Mouse (Mus musculus) liver, embryonic 11.5 days (tissue): ENCODE measurements around the gene Zfp719. TPM values are rescaled to one million over a fixed set of nuclear protein-coding genes. Genes with fewer than 3 reads are reported as not detected.

Source experiments
- ATAC-seq: fragments of 200-750 bp; cut with Nextera tagmentation; replicated peaks from 2 replicates; pipeline ENCODE4 v1.8.0; 2017; ENCODE audit warnings: moderate number of reproducible peaks, mild to moderate bottlenecking, moderate TSS enrichment, moderate library complexity; ENCODE audit not compliant: low FRiP score
- DNase-seq: peaks from one replicate; pipeline ENCODE4 v3.0.0-alpha.2; 2017; ENCODE audit warnings: low spot score
- H3K27ac ChIP-seq: fragments of 300-500 bp; sonication (generic); 2 replicates; pipeline ENCODE4 v1.5.1; 2014; ENCODE audit warnings: mild to moderate bottlenecking, low read depth, low read length, control low read depth
- H3K27me3 ChIP-seq: fragments of 300-500 bp; sonication (generic); replicated peaks from 2 replicates; pipeline ENCODE4 v1.6.1; 2014; ENCODE audit warnings: low read length, mixed read lengths; ENCODE audit not compliant: control insufficient read depth, insufficient read depth
- H3K36me3 ChIP-seq: fragments of 300-500 bp; sonication (generic); 2 replicates; pipeline ENCODE4 v1.6.1; 2014; ENCODE audit warnings: mild to moderate bottlenecking, low read length, moderate library complexity, mixed read lengths; ENCODE audit not compliant: control insufficient read depth, insufficient read depth
- H3K4me1 ChIP-seq: fragments of 300-500 bp; sonication (generic); replicated peaks from 2 replicates; pipeline ENCODE4 v1.6.1; 2014; ENCODE audit warnings: low read length, mixed read lengths; ENCODE audit not compliant: control insufficient read depth, insufficient read depth
- H3K4me2 ChIP-seq: fragments of 300-500 bp; sonication (generic); 2 replicates; pipeline ENCODE4 v1.6.1; 2014; ENCODE audit warnings: mild to moderate bottlenecking, control low read depth, moderate library complexity
- H3K4me3 ChIP-seq: fragments of 300-500 bp; sonication (generic); 2 replicates; pipeline ENCODE4 v1.5.1; 2014; ENCODE audit warnings: low read depth, low read length, control low read depth
- H3K9ac ChIP-seq: fragments of 300-500 bp; sonication (generic); 2 replicates; pipeline ENCODE4 v1.6.1; 2014; ENCODE audit warnings: low read depth, low read length, control low read depth
- H3K9me3 ChIP-seq: fragments of 300-500 bp; sonication (generic); 2 replicates; pipeline ENCODE4 v1.6.1; 2016; ENCODE audit warnings: low read length, inconsistent platforms, mixed read lengths; ENCODE audit not compliant: control insufficient read depth
- WGBS: fragments of 180-500 bp; shearing (Covaris S2); extraction: QIAGEN DNeasy Blood & Tissue Kit; methylation state at CpG from one replicate; pipeline ENCODE4 v1.1.7; 2014; 5-methylcytosine and 5-hydroxymethylcytosine counted together
- polyA plus RNA-seq: library from polyadenylated mRNA; unstranded; fragments of >200 nt; fragmentation: Nextera tagmentation; extraction: Ambion mirVana; gene quantifications from 2 replicates; pipeline ENCODE4 v1.2.1, GENCODE M21; 2014

The Zfp719 gene
- polyA plus RNA-seq: 7.0 and 9.1 TPM in 2 replicates

- Histone ChIP-seq H3K27ac (peak within 1 kb of the TSS; percentile 77), H3K4me1 (peaks cover 7% of the 10 kb centered on the region), H3K9me3 (no peaks in the 10 kb centered on the region), H3K27me3 (no peaks in the 10 kb centered on the region), H3K36me3 (peaks cover 7% of the 10 kb centered on the region), H3K9ac (peak within 1 kb of the TSS; percentile 75), H3K4me3 (peak within 1 kb of the TSS; percentile 79), H3K4me2 (peak within 1 kb of the TSS; percentile 85)
- ATAC-seq: peak; percentile 95
- peak; percentile 79 for DNase-seq
- WGBS: under 1% methylated on average over 37 of the region's 37 CpGs
Observed at GRCm38 (mm10) chr7:43579440-43580171, at the start of gene Zfp719. Gene Zfp719 (plus strand): TSS chr7:43579610.

GRCm38 (mm10) chr7:43530216-43530785 lies 49.1 kb upstream of the Zfp719 start:
- Histone ChIP-seq H3K4me3 (no peak overlapping the region), H3K9me3 (no peaks in the 10 kb centered on the region), H3K36me3 (no peaks in the 10 kb centered on the region), H3K4me2 (no peak overlapping the region), H3K9ac (no peak overlapping the region), H3K27ac (no peak overlapping the region), H3K4me1 (no peaks in the 10 kb centered on the region), H3K27me3 (no peaks in the 10 kb centered on the region)
- ATAC-seq: no peak
- DNase-seq: no peak
- 60% methylated on average over 8 of the region's 8 CpGs for WGBS

GRCm38 (mm10) chr7:43532936-43533505 lies 46.4 kb upstream of the Zfp719 start:
- H3K4me1 ChIP-seq: no peaks in the 10 kb centered on the region
- no peaks in the 10 kb centered on the region for H3K27me3 ChIP-seq
- no peaks in the 10 kb centered on the region for H3K9me3 ChIP-seq
- no peak overlapping the region for H3K4me3 ChIP-seq
- ATAC-seq (no peak), DNase-seq (no peak)
- H3K27ac ChIP-seq: no peak overlapping the region
- H3K36me3 ChIP-seq: no peaks in the 10 kb centered on the region
- no peak overlapping the region for H3K4me2 ChIP-seq
- H3K9ac ChIP-seq: no peak overlapping the region
- WGBS: 54% methylated on average over 9 of the region's 9 CpGs

GRCm38 (mm10) chr7:43538524-43538923 lies 40.9 kb upstream of the Zfp719 start:
- no peak overlapping the region for H3K9ac ChIP-seq
- H3K4me3 ChIP-seq: no peak overlapping the region
- no peaks in the 10 kb centered on the region for H3K36me3 ChIP-seq
- no peaks in the 10 kb centered on the region for H3K27me3 ChIP-seq
- 50% methylated on average over 4 of the region's 4 CpGs for WGBS
- no peak for DNase-seq
- ATAC-seq: no peak
- H3K4me1 ChIP-seq: no peaks in the 10 kb centered on the region
- no peaks in the 10 kb centered on the region for H3K9me3 ChIP-seq
- H3K27ac ChIP-seq: no peak overlapping the region
- no peak overlapping the region for H3K4me2 ChIP-seq

- no peaks in the 10 kb centered on the region for H3K27me3 ChIP-seq
- H3K9me3 ChIP-seq: no peaks in the 10 kb centered on the region
- ATAC-seq (no peak), DNase-seq (no peak)
- H3K27ac ChIP-seq: no peak within 1 kb of the TSS
- 62% methylated on average over 7 of the region's 7 CpGs for WGBS
- no peaks in the 10 kb centered on the region for H3K36me3 ChIP-seq
- no peaks in the 10 kb centered on the region for H3K4me1 ChIP-seq
- H3K9ac ChIP-seq: no peak within 1 kb of the TSS
- H3K4me2 ChIP-seq: no peak within 1 kb of the TSS
- H3K4me3 ChIP-seq: no peak within 1 kb of the TSS
Observed at GRCm38 (mm10) chr7:43544225-43544977, 35.0 kb upstream of the Zfp719 start, which contains the start of gene Cd33. Gene Cd33 (minus strand): TSS chr7:43544428.

- Histone ChIP-seq H3K9me3 (no peaks in the 10 kb centered on the region), H3K27me3 (no peaks in the 10 kb centered on the region), H3K9ac (no peak overlapping the region), H3K4me3 (no peak overlapping the region), H3K4me1 (no peaks in the 10 kb centered on the region), H3K4me2 (no peak overlapping the region), H3K27ac (no peak overlapping the region), H3K36me3 (no peaks in the 10 kb centered on the region)
- DNase-seq (no peak), ATAC-seq (no peak)
- 57% methylated on average over 7 of the region's 7 CpGs for WGBS
Observed at GRCm38 (mm10) chr7:43545656-43546545, 33.5 kb upstream of the Zfp719 start.

- Histone ChIP-seq H3K9ac (no peak overlapping the region), H3K27me3 (no peaks in the 10 kb centered on the region), H3K27ac (no peak overlapping the region), H3K4me3 (no peak overlapping the region), H3K4me2 (no peak overlapping the region), H3K4me1 (no peaks in the 10 kb centered on the region), H3K9me3 (no peaks in the 10 kb centered on the region), H3K36me3 (no peaks in the 10 kb centered on the region)
- WGBS: 37% methylated on average over 5 of the region's 5 CpGs
- DNase-seq (no peak), ATAC-seq (no peak)
Observed at GRCm38 (mm10) chr7:43547666-43548065, 31.7 kb upstream of the Zfp719 start.

- no peaks in the 10 kb centered on the region for H3K9me3 ChIP-seq
- 63% methylated on average over 4 of the region's 4 CpGs for WGBS
Observed at GRCm38 (mm10) chr7:43548206-43548605, 31.2 kb upstream of the Zfp719 start.

More at GRCm38 (mm10) chr7:43548206-43548605, 31.2 kb upstream of the Zfp719 start:
- Histone ChIP-seq H3K4me3 (no peak overlapping the region), H3K4me2 (no peak overlapping the region), H3K4me1 (no peaks in the 10 kb centered on the region), H3K27ac (no peak overlapping the region), H3K9ac (no peak overlapping the region), H3K36me3 (no peaks in the 10 kb centered on the region), H3K27me3 (no peaks in the 10 kb centered on the region)
- DNase-seq (no peak), ATAC-seq (no peak)
